Mouse (Mus musculus) stomach, embryonic 16.5 days (tissue): ENCODE data around the gene Lrrc10. TPM values are rescaled to one million over a fixed set of nuclear protein-coding genes. Genes with fewer than 3 reads are reported as not detected.
"Not testable (repeated sequence)": the region's sequence is repeated elsewhere in the genome, so short reads cannot be mapped to it uniquely, and the experiment has no call there.

ENCODE experiments used
- ATAC-seq: fragments of 200-750 bp; cut with Nextera tagmentation; 2 replicates; pipeline ENCODE4 v1.8.0; 2017; ENCODE audit warnings: moderate number of reproducible peaks, moderate TSS enrichment; ENCODE audit not compliant: insufficient read depth, low FRiP score
- H3K27ac ChIP-seq: fragments of 300-500 bp; sonication (generic); 2 replicates; pipeline ENCODE4 v1.5.1; 2014; ENCODE audit warnings: low read length
- H3K27me3 ChIP-seq: fragments of 300-500 bp; sonication (generic); 2 replicates; pipeline ENCODE4 v1.6.1; 2014; ENCODE audit warnings: low read length, control low read depth, mixed read lengths; ENCODE audit not compliant: control insufficient read depth, insufficient read depth
- H3K36me3 ChIP-seq: fragments of 300-500 bp; sonication (generic); 2 replicates; pipeline ENCODE4 v1.6.1; 2014; ENCODE audit warnings: low read length; ENCODE audit not compliant: control insufficient read depth, insufficient read depth
- H3K4me1 ChIP-seq: fragments of 300-500 bp; sonication (generic); 2 replicates; pipeline ENCODE4 v1.6.1; 2014; ENCODE audit warnings: low read length, control low read depth, mixed read lengths; ENCODE audit not compliant: control insufficient read depth, insufficient read depth
- H3K4me2 ChIP-seq: fragments of 300-500 bp; sonication (generic); 2 replicates; pipeline ENCODE4 v1.6.1; 2014; ENCODE audit warnings: low read depth, low read length, mixed read lengths
- H3K4me3 ChIP-seq: fragments of 300-500 bp; sonication (generic); replicated peaks from 2 replicates; pipeline ENCODE4 v1.5.1; 2014; ENCODE audit warnings: mild to moderate bottlenecking, low read length
- H3K9ac ChIP-seq: fragments of 300-500 bp; sonication (generic); 2 replicates; pipeline ENCODE4 v1.6.1; 2014; ENCODE audit warnings: low read length
- H3K9me3 ChIP-seq: fragments of 300-500 bp; sonication (generic); replicated peaks from 2 replicates; pipeline ENCODE4 v1.6.1; 2016; ENCODE audit warnings: low read length, control low read depth; ENCODE audit not compliant: control insufficient read depth
- WGBS: fragments of 180-500 bp; shearing (Covaris S2); extraction: QIAGEN DNeasy Blood & Tissue Kit; methylation state at CpG from one replicate; pipeline ENCODE4 v1.1.7; 2014; 5-methylcytosine and 5-hydroxymethylcytosine counted together
- polyA plus RNA-seq: library from polyadenylated mRNA; unstranded; fragments of >200 nt; fragmentation: Nextera tagmentation; extraction: Ambion mirVana; gene quantifications from 2 replicates; pipeline ENCODE4 v1.2.1, GENCODE M21; 2015

Gene Lrrc10
- polyA plus RNA-seq, 1 experiment from 2014 or later, result not detected

DNA sequence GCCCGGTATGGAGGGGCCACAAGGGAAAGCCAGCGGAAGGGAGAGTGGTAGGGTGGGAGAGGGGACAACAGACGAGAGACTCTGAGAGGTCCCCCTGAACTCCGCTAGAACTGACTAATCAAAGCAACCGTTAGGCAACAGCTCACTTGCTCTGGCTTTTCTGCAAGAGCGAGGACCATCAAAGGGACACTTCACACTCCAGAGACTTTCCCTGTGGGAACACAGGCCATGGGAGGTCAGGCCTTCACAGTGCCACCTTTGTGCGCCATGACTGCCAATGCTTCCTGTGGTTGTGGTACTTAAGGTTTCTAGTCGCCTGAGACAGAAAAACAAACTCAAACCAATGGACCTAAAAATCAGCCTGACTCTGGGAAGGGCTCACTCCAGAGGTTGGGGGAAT, 34.1 kb upstream of the Lrrc10 start:
- H3K9ac ChIP-seq, result no peak overlapping the region
- no peak for ATAC-seq
- H3K4me3 ChIP-seq, result no peak overlapping the region
- H3K9me3 ChIP-seq, result no peaks in the 10 kb centered on the region
- H3K36me3 ChIP-seq, result no peaks in the 10 kb centered on the region
- WGBS, result 72% methylated on average over 8 of the region's 8 CpGs
- no peaks in the 10 kb centered on the region for H3K27me3 ChIP-seq
- H3K27ac ChIP-seq, result no peak overlapping the region
- no peak overlapping the region for H3K4me2 ChIP-seq
- H3K4me1 ChIP-seq, result peaks cover 11% of the 10 kb centered on the region

DNA sequence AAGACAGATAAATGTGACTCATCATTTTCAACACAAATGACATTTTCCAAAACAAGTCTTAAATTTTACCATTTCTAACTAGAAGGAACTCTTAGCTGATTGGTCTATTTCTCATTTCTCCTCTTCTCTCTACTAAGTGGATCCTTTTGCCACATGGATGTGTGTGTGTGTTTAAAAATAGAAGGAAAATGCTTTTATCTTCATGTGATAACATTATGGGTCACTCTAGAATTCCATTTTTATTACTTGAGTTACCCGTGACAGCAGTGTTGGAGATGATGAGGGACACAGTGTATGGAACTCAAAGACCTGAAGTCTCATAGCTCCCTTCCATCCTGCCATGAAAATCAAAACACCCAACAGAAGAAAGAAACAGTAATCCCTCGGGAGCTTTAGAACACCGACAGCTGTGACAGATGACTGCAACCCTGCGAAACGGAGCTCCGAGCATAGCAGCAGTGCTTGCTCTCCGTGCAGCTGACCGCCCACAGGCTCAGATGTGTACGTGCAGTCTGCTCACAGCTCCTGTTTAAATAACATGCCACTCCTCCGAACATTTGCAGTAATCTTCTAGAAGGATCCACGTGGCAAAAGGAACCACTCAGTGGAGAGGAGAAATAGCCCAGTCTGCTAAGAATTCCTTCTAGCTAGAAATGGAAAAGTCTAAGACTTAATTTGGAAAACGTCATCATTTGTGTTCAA, 31.3 kb upstream of the Lrrc10 start:
- Histone ChIP-seq H3K27me3 (no peaks in the 10 kb centered on the region), H3K4me2 (peak overlapping the region; percentile 44), H3K9ac (no peak overlapping the region), H3K27ac (peak overlapping the region; percentile 42), H3K36me3 (no peaks in the 10 kb centered on the region), H3K4me3 (peak overlapping the region; percentile 27), H3K9me3 (no peaks in the 10 kb centered on the region), H3K4me1 (peaks cover 11% of the 10 kb centered on the region)
- WGBS, result 9% methylated on average over 12 of the region's 12 CpGs
- peak; percentile 95 for ATAC-seq

DNA sequence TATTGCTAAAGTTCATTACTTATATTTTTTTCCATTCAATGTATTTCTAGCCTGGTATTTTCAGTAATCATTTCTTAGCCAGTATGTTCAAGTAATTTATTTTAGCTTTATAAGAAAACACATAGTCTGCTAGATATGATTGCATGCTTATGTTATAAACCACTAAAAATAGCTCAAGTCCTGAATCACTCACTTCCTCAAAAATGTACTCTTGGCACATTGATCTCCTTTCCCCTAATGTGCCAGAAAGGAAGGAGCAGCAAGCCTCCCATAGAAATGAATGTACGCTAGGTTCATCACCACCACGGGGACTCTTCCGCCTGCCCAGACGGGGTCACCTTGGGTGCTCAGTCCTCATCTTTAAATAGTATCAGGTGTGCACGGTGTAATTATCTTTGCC, 30.6 kb upstream of the Lrrc10 start:
- Histone ChIP-seq H3K9me3 (no peaks in the 10 kb centered on the region), H3K27ac (0 out of 2 replicates have a peak overlapping the region, but pooled peaks have one; percentile 18), H3K27me3 (no peaks in the 10 kb centered on the region), H3K9ac (no peak overlapping the region), H3K4me1 (peaks cover 11% of the 10 kb centered on the region), H3K4me3 (no peak overlapping the region), H3K4me2 (no peak overlapping the region), H3K36me3 (no peaks in the 10 kb centered on the region)
- WGBS, result 58% methylated on average over 5 of the region's 5 CpGs
- no peak for ATAC-seq

DNA sequence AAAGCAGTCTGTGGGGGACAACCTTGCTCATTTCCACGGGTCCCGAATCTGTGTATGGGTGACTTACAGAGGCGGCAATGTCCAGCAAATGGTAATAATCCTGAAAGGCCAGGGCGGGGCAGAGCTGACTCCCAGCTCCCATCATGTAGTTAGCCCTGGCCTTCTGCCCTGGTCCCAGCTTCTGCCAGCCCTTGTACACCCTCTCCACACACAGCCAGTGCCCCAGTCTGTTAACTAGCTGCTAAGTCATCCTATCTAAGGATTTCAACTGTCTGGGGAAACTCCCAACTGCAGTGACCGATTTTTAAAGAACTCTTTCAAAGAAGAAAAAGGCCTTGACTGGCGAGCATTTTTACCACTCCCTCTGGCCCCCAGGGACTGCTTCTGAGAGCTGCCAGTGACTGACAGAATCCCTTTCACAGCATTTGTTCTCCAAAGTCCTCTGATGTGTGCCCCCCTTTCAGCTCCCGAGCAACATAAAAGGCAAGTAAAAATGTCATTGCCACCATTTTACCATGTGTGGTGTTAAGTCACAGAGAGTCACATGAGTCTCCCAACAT, 26.8 kb upstream of the Lrrc10 start:
- no peak for ATAC-seq
- Histone ChIP-seq H3K4me2 (no peak overlapping the region), H3K27ac (no peak overlapping the region), H3K9me3 (no peaks in the 10 kb centered on the region), H3K27me3 (peaks cover 12% of the 10 kb centered on the region), H3K4me3 (no peak overlapping the region), H3K9ac (no peak overlapping the region), H3K4me1 (peaks cover 8% of the 10 kb centered on the region), H3K36me3 (no peaks in the 10 kb centered on the region)
- WGBS, result 74% methylated on average over 7 of the region's 7 CpGs

DNA sequence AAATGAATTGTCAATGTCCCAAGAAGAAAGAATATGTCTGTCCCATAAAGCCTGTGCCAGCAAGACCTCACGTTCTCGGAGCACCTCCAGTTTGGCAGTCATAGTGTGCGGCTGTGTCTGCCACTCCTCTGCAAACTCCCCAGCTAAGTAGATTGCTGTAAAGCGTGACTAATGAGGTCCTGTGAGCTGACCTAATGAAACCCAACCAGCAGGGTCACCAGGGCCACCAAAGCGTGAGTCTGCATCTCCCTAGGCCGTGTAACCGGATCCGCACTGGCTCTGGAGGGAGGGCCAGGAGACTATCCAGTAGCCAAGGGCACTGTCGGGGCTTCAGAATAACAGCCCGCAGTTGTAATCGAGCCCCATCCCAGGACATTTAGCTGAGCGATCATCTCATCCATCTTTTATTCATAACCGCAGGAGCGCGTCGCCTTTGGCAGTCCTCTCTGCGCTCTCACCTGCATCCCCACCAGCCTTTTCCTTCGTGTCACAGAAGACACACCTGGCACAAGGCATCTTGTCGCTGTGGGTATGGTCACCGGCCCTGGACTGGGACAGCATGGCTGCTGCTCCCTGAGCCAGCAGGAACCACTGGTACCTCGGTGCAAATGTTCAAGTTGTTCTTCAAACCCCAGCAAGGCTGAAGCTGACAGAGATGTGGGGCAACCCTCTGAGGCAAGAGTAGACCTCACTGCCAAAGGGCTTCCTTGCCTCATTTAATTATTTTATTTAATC, 24.0 kb upstream of the Lrrc10 start:
- Histone ChIP-seq H3K4me2 (no peak overlapping the region), H3K36me3 (no peaks in the 10 kb centered on the region), H3K4me3 (no peak overlapping the region), H3K27ac (no peak overlapping the region), H3K4me1 (no peaks in the 10 kb centered on the region), H3K9ac (no peak overlapping the region), H3K27me3 (peaks cover 12% of the 10 kb centered on the region), H3K9me3 (no peaks in the 10 kb centered on the region)
- 24% methylated on average over 21 of the region's 21 CpGs for WGBS
- 0 out of 2 replicates have a peak, but pooled peaks have one; percentile 44 for ATAC-seq

DNA sequence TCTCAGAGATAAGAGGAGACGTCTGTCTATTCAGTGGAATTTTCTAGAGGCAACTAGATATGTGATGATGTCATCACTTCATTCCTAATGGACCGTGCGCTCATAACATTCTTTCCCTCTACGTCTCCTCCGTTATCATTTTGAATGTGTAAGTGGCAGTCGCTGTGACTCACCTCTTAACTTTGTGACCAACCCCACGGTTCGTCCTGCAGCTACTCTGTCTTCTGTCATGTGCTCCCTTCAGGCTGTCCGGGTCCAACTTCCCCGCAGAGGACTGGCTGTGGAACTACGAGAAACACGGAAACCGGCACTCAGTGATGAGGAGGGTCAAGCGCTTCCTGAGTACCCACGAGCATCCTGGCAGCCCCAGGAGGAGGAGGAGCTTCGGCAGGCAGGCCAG, 21.4 kb upstream of the Lrrc10 start:
- Histone ChIP-seq H3K36me3 (no peaks in the 10 kb centered on the region), H3K9me3 (no peaks in the 10 kb centered on the region), H3K27ac (no peak overlapping the region), H3K4me2 (peak overlapping the region; percentile 46), H3K4me1 (no peaks in the 10 kb centered on the region), H3K9ac (no peak overlapping the region), H3K27me3 (peaks cover 12% of the 10 kb centered on the region), H3K4me3 (peak overlapping the region; percentile 25)
- no peak for ATAC-seq
- WGBS, result 27% methylated on average over 16 of the region's 16 CpGs

DNA sequence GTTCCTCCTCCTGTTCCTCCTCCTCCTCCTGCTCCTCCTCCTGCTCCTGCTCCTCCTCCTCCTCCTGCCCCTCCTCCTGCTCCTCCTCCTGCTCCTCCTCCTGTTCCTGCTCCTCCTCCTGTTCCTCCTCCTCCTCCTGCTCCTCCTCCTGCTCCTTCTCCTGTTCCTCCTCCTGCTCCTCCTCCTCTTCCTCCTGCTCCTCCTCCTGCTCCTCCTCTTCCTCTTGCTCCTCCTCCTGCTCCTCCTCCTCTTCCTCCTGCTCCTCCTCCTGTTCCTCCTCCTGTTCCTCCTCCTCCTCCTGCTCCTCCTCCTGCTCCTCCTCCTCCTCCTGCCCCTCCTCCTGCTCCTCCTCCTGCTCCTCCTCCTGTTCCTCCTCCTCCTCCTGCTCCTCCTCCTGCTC, 19.4 kb upstream of the Lrrc10 start:
- H3K4me3 ChIP-seq, H3K9me3 ChIP-seq, H3K4me2 ChIP-seq, H3K9ac ChIP-seq, H3K4me1 ChIP-seq, H3K27ac ChIP-seq, H3K36me3 ChIP-seq, ATAC-seq: not testable (repeated sequence)
- peaks cover 12% of the 10 kb centered on the region for H3K27me3 ChIP-seq

DNA sequence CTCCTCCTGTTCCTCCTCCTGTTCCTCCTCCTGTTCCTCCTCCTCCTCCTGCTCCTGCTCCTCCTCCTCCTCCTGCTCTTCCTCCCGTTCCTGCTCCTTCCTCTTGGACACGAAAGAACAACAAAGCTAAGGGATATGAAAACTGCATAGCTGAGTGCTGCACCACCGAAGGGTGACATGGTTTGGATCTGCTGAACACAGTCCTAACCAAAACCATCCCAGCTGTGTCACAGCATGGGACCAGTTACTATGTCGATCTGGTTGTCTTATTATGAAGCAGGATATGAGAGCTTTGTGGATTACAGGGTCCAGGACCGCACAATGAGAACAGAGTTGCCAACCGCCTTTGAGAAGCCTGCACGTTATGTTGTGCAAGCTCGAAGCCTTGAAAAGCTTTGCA, 19.0 kb upstream of the Lrrc10 start:
- Histone ChIP-seq H3K9ac (no peak overlapping the region), H3K27me3 (peaks cover 12% of the 10 kb centered on the region), H3K4me2 (no peak overlapping the region), H3K4me3 (no peak overlapping the region), H3K36me3 (no peaks in the 10 kb centered on the region), H3K4me1 (no peaks in the 10 kb centered on the region), H3K27ac (no peak overlapping the region), H3K9me3 (no peaks in the 10 kb centered on the region)
- ATAC-seq, result no peak
- 75% methylated on average over 8 of the region's 8 CpGs for WGBS

DNA sequence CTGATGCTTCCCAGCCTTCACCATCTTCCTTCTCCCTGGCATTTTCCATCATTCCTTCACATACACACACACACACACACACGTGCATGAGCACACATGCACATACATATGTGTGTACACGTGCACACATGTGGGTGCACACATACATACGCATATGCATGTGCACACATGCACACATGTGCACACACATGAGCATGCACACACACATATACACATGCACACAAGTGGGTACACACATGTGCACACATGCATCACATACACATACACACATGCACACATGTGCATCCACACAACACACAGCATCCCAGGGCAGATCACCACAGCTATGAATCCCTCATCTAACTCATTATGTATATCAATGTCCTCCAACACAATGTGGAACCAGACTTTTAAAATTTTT, 14.0 kb upstream of the Lrrc10 start:
- Histone ChIP-seq H3K27me3 (no peaks in the 10 kb centered on the region), H3K27ac (no peak overlapping the region), H3K4me2 (no peak overlapping the region), H3K36me3 (no peaks in the 10 kb centered on the region), H3K9ac (no peak overlapping the region), H3K4me1 (no peaks in the 10 kb centered on the region), H3K4me3 (no peak overlapping the region), H3K9me3 (no peaks in the 10 kb centered on the region)
- 87% methylated on average over 3 of the region's 3 CpGs for WGBS
- no peak for ATAC-seq
